Mouse (Mus musculus): ENCODE measurements at regions not wholly inside any gene's neighbourhood (a gene's known extent, or its start where the extent isn't known, plus 50 kb on each side); places are given as distances from the start of the nearest gene placed in this dataset.

DNA sequence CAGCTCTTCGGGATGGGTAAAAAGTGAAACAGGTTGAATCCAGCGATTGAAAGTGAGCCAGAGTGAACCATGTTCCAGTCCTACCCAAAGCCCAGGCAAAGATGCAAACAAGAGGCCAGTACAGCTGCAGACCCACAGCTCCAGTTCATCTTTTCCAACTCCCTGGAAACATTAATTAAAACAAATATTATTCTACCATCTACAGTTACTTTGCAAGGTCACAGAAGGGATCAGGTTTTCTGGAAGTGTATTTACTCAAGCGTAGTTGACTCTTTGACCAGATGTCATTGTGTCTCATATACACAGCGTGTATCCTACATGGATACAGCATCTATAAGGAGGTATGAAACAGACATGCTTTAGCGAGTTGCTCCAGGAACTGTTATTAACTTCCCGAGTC, 209.3 kb upstream of the Sash1 start:
- no peak for TF ChIP-seq MAX (IDR thresholded peaks at IDR 0.05; ENCODE audit: low read depth)
- no peak for TF ChIP-seq E2F4 (IDR thresholded peaks at IDR 0.05; ENCODE audit: insufficient read depth)
- TF ChIP-seq POLR2AphosphoS2 (IDR thresholded peaks at IDR 0.05; ENCODE audit: insufficient read length, low read depth): no peak
- TF ChIP-seq POLR2A (IDR thresholded peaks at IDR 0.05; ENCODE audit: insufficient read length, low read depth): no peak
- TF ChIP-seq CEBPB (IDR thresholded peaks at IDR 0.05; ENCODE audit: insufficient read depth, poor library complexity, severe bottlenecking): no peak
- no peak for TF ChIP-seq TCF12 (IDR thresholded peaks at IDR 0.05; ENCODE audit: insufficient read depth, poor library complexity, severe bottlenecking)
- TF ChIP-seq USF1 (IDR thresholded peaks at IDR 0.05; ENCODE audit: low read depth): no peak
